Mouse (Mus musculus) limb, embryonic 15.5 days (tissue): Measurements from ENCODE around the gene Csnk1g2. TPM values are rescaled to one million over a fixed set of nuclear protein-coding genes. Genes with fewer than 3 reads are reported as not detected.

Source experiments
- ATAC-seq: fragments of 200-750 bp; cut with Nextera tagmentation; 2 replicates; pipeline ENCODE4 v1.8.0; 2017; ENCODE audit warnings: low read depth, moderate TSS enrichment; ENCODE audit not compliant: insufficient number of reproducible peaks, low FRiP score, low TSS enrichment
- H3K27ac ChIP-seq: fragments of 300-500 bp; sonication (generic); 2 replicates; pipeline ENCODE4 v1.5.1; 2015; ENCODE audit warnings: moderate library complexity, mild to moderate bottlenecking, inconsistent platforms
- H3K27me3 ChIP-seq: fragments of 300-500 bp; sonication (generic); 2 replicates; pipeline ENCODE4 v1.6.1; 2015; ENCODE audit warnings: inconsistent platforms
- H3K36me3 ChIP-seq: fragments of 300-500 bp; sonication (generic); 2 replicates; pipeline ENCODE4 v1.6.1; 2015; ENCODE audit warnings: inconsistent platforms
- H3K4me1 ChIP-seq: fragments of 300-500 bp; sonication (generic); 2 replicates; pipeline ENCODE4 v1.6.1; 2015; ENCODE audit warnings: inconsistent platforms
- H3K4me2 ChIP-seq: fragments of 300-500 bp; sonication (generic); 2 replicates; pipeline ENCODE4 v1.6.1; 2015; ENCODE audit warnings: mild to moderate bottlenecking, inconsistent platforms
- H3K4me3 ChIP-seq: fragments of 300-500 bp; sonication (generic); 2 replicates; pipeline ENCODE4 v1.5.1; 2015; ENCODE audit warnings: mild to moderate bottlenecking, inconsistent platforms
- H3K9ac ChIP-seq: fragments of 300-500 bp; sonication (generic); 2 replicates; pipeline ENCODE4 v1.6.1; 2015; ENCODE audit warnings: inconsistent platforms
- H3K9me3 ChIP-seq: fragments of 300-500 bp; sonication (generic); 2 replicates; pipeline ENCODE4 v1.6.1; 2016; ENCODE audit warnings: inconsistent platforms
- WGBS: fragments of 180-500 bp; shearing (Covaris S2); methylation state at CpG from one replicate; pipeline ENCODE4 v1.1.7; 2015; 5-methylcytosine and 5-hydroxymethylcytosine counted together
- polyA plus RNA-seq: library from polyadenylated mRNA; unstranded; fragments of >200 nt; fragmentation: Nextera tagmentation; extraction: Ambion mirVana; gene quantifications from 2 replicates; pipeline ENCODE4 v1.2.1, GENCODE M21; 2015

Csnk1g2 gene
- polyA plus RNA-seq, result 126 and 148 TPM in 2 replicates

- peaks cover 41% of the 10 kb centered on the region for H3K4me1 ChIP-seq
- H3K4me2 ChIP-seq, result peak within 1 kb of the TSS; percentile 91
- peak within 1 kb of the TSS; percentile 94 for H3K4me3 ChIP-seq
- under 1% methylated on average over 66 of the region's 85 CpGs for WGBS
- H3K36me3 ChIP-seq, result no peaks in the 10 kb centered on the region
- H3K9ac ChIP-seq, result peak within 1 kb of the TSS; percentile 89
- peak within 1 kb of the TSS; percentile 96 for H3K27ac ChIP-seq
- H3K27me3 ChIP-seq, result no peaks in the 10 kb centered on the region
- ATAC-seq, result no peak
- H3K9me3 ChIP-seq, result no peaks in the 10 kb centered on the region
Observed at GRCm38 (mm10) chr10:80622661-80623456, at the start of gene Csnk1g2. Gene Csnk1g2 (plus strand): TSS chr10:80622838.

GRCm38 (mm10) chr10:80573944-80574343 is 48.7 kb upstream of the Csnk1g2 start:
- Histone ChIP-seq H3K9ac (no peak overlapping the region), H3K4me2 (no peak overlapping the region), H3K4me3 (no peak overlapping the region), H3K27me3 (no peaks in the 10 kb centered on the region), H3K4me1 (peaks cover 80% of the 10 kb centered on the region), H3K9me3 (no peaks in the 10 kb centered on the region), H3K27ac (peak overlapping the region; percentile 52; the same call in 1 of the 2 replicates), H3K36me3 (peaks cover 4% of the 10 kb centered on the region; the same call in 1 of the 2 replicates)
- no peak for ATAC-seq
- WGBS, result 59% methylated on average over 9 of the region's 9 CpGs

GRCm38 (mm10) chr10:80574896-80575295 is 47.7 kb upstream of the Csnk1g2 start:
- no peaks in the 10 kb centered on the region for H3K36me3 ChIP-seq
- H3K4me1 ChIP-seq, result peaks cover 77% of the 10 kb centered on the region
- H3K4me2 ChIP-seq, result no peak overlapping the region
- ATAC-seq, result no peak
- peak overlapping the region; percentile 90; the same call in 1 of the 2 replicates for H3K4me3 ChIP-seq
- H3K9me3 ChIP-seq, result no peaks in the 10 kb centered on the region
- 67% methylated on average over 3 of the region's 3 CpGs for WGBS
- H3K27me3 ChIP-seq, result no peaks in the 10 kb centered on the region
- no peak overlapping the region for H3K9ac ChIP-seq
- H3K27ac ChIP-seq, result no peak overlapping the region

GRCm38 (mm10) chr10:80575925-80576324 is 46.7 kb upstream of the Csnk1g2 start:
- peaks cover 66% of the 10 kb centered on the region for H3K4me1 ChIP-seq
- peak overlapping the region; percentile 95; the same call in 1 of the 2 replicates for H3K27ac ChIP-seq
- no peaks in the 10 kb centered on the region for H3K9me3 ChIP-seq
- 13% methylated on average over 17 of the region's 17 CpGs for WGBS
- H3K4me2 ChIP-seq, result peak overlapping the region; percentile 91
- no peaks in the 10 kb centered on the region for H3K27me3 ChIP-seq
- peak overlapping the region; percentile 76 for H3K9ac ChIP-seq
- ATAC-seq, result no peak
- peak overlapping the region; percentile 90 for H3K4me3 ChIP-seq
- peaks cover 2% of the 10 kb centered on the region; the same call in 1 of the 2 replicates for H3K36me3 ChIP-seq

- WGBS, result under 1% methylated on average over 80 of the region's 96 CpGs
- Histone ChIP-seq H3K4me3 (peak overlapping the region; percentile 90), H3K9ac (peak overlapping the region; percentile 76), H3K4me2 (peak overlapping the region; percentile 91), H3K36me3 (peaks cover 3% of the 10 kb centered on the region; the same call in 1 of the 2 replicates), H3K9me3 (no peaks in the 10 kb centered on the region), H3K27ac (peak overlapping the region; percentile 95), H3K4me1 (peaks cover 60% of the 10 kb centered on the region), H3K27me3 (no peaks in the 10 kb centered on the region)
- no peak for ATAC-seq
Observed at GRCm38 (mm10) chr10:80576351-80577194, 46.1 kb upstream of the Csnk1g2 start.

GRCm38 (mm10) chr10:80577195-80578130 is 45.2 kb upstream of the Csnk1g2 start, which contains the start of gene Klf16:
Gene Klf16 (minus strand): TSS chr10:80577321.
- Histone ChIP-seq H3K4me2 (peak within 1 kb of the TSS; percentile 91), H3K27ac (peak within 1 kb of the TSS; percentile 95), H3K4me1 (peaks cover 52% of the 10 kb centered on the region), H3K9ac (peak within 1 kb of the TSS; percentile 76), H3K36me3 (peaks cover 8% of the 10 kb centered on the region), H3K9me3 (no peaks in the 10 kb centered on the region), H3K4me3 (peak within 1 kb of the TSS; percentile 90), H3K27me3 (no peaks in the 10 kb centered on the region)
- under 1% methylated on average over 66 of the region's 97 CpGs for whole genome bisulfite sequencing
- peak; percentile 87 for ATAC-seq

- H3K27ac ChIP-seq, result peak overlapping the region; percentile 95
- H3K4me1 ChIP-seq, result peaks cover 51% of the 10 kb centered on the region
- peak overlapping the region; percentile 91 for H3K4me2 ChIP-seq
- H3K27me3 ChIP-seq, result no peaks in the 10 kb centered on the region
- peak overlapping the region; percentile 24; the same call in 1 of the 2 replicates for H3K9ac ChIP-seq
- peak overlapping the region; percentile 90 for H3K4me3 ChIP-seq
- H3K36me3 ChIP-seq, result peaks cover 14% of the 10 kb centered on the region
- 0 out of 2 replicates have a peak, but pooled peaks have one; percentile 0 for ATAC-seq
- WGBS, result under 1% methylated on average over 29 of the region's 29 CpGs
- no peaks in the 10 kb centered on the region for H3K9me3 ChIP-seq
Observed at GRCm38 (mm10) chr10:80578131-80578750, 44.4 kb upstream of the Csnk1g2 start.

GRCm38 (mm10) chr10:80578911-80579310 is 43.7 kb upstream of the Csnk1g2 start:
- Histone ChIP-seq H3K9ac (no peak overlapping the region), H3K9me3 (no peaks in the 10 kb centered on the region), H3K36me3 (peaks cover 20% of the 10 kb centered on the region), H3K4me3 (peak overlapping the region; percentile 90), H3K4me2 (peak overlapping the region; percentile 91), H3K27me3 (no peaks in the 10 kb centered on the region), H3K27ac (peak overlapping the region; percentile 95), H3K4me1 (peaks cover 49% of the 10 kb centered on the region)
- no peak for ATAC-seq
- 6% methylated on average over 8 of the region's 8 CpGs for WGBS

GRCm38 (mm10) chr10:80583047-80583446 is 39.6 kb upstream of the Csnk1g2 start:
- Histone ChIP-seq H3K4me2 (no peak overlapping the region), H3K4me1 (peaks cover 46% of the 10 kb centered on the region), H3K9ac (no peak overlapping the region), H3K36me3 (peaks cover 45% of the 10 kb centered on the region), H3K27ac (no peak overlapping the region), H3K4me3 (no peak overlapping the region), H3K27me3 (no peaks in the 10 kb centered on the region), H3K9me3 (no peaks in the 10 kb centered on the region)
- WGBS, result 81% methylated on average over 5 of the region's 5 CpGs
- no peak for ATAC-seq

- no peak overlapping the region for H3K4me2 ChIP-seq
- 57% methylated on average over 12 of the region's 12 CpGs for WGBS
- peaks cover 45% of the 10 kb centered on the region for H3K36me3 ChIP-seq
- no peak overlapping the region for H3K9ac ChIP-seq
- no peak overlapping the region for H3K4me3 ChIP-seq
- H3K9me3 ChIP-seq, result no peaks in the 10 kb centered on the region
- H3K4me1 ChIP-seq, result peaks cover 46% of the 10 kb centered on the region
- no peak for ATAC-seq
- no peaks in the 10 kb centered on the region for H3K27me3 ChIP-seq
- no peak overlapping the region for H3K27ac ChIP-seq
Observed at GRCm38 (mm10) chr10:80584045-80584488, 38.6 kb upstream of the Csnk1g2 start.
